Mouse (Mus musculus): ENCODE measurements at regions not wholly inside any gene's neighbourhood (a gene's known extent, or its start where the extent isn't known, plus 50 kb on each side); places are given as distances from the start of the nearest gene placed in this dataset.

DNA sequence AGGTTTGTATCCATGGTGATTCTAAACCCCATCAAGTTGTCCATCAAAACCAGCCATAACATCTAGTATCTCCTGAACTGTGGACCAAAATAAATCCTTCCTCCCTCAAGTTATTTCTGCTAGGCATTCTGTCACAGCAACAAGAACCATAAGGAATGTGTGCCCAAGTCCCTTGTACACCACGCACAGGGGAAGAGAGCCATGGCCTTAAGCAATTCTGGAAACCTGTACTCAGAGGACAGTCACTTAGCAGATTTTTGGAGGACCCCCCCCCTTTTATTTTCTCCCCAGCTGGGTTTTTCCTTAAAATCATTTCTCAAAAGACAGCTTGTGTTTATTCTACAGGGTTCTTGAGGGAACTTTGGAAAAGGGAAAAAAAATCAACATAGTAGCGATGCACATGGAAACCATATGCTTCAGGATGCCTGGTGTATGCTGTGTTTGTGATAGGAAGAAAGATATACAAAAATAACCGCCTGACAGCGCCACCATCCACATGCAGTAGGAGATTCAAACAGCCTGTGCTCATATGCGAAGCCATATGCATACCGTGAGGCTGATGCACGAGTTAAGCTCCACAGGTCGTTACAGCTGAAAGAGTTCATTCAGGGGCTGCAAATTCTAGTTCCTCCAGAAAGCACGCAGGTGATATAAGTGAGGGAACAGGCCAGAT lies 214.5 kb upstream of the Il12b start:
- TF ChIP-seq POLR2A (IDR thresholded peaks at IDR 0.05; ENCODE audit: extremely low read depth, insufficient read depth, low read length) (no peak), CTCF (IDR thresholded peaks at IDR 0.05; ENCODE audit: extremely low read depth, insufficient read depth, low read length) (no peak)
